Mouse (Mus musculus) right cerebral cortex, adult 2 months (tissue): ENCODE results near the gene Safb.
"Not testable (repeated sequence)": the region's sequence is repeated elsewhere in the genome, so short reads cannot be mapped to it uniquely, and the experiment has no call there.

ENCODE experiments used
- DNase-seq, 2 experiments: peaks; one replicate each; pipeline ENCODE4 v3.0.0; 2021 to 2022; ENCODE audit warnings: low spot score in 2 of 2

Safb gene

GRCm38 (mm10) chr17:56609452-56610171 lies 25.0 kb downstream of the Safb start, which contains the start of gene 2410015M20Rik:
Gene 2410015M20Rik (minus strand): TSS chr17:56609771.
- peak; percentile 98 to 99 for DNase-seq

GRCm38 (mm10) chr17:56611323-56611722 lies 26.7 kb downstream of the Safb start:
- no peak for DNase-seq

DNA sequence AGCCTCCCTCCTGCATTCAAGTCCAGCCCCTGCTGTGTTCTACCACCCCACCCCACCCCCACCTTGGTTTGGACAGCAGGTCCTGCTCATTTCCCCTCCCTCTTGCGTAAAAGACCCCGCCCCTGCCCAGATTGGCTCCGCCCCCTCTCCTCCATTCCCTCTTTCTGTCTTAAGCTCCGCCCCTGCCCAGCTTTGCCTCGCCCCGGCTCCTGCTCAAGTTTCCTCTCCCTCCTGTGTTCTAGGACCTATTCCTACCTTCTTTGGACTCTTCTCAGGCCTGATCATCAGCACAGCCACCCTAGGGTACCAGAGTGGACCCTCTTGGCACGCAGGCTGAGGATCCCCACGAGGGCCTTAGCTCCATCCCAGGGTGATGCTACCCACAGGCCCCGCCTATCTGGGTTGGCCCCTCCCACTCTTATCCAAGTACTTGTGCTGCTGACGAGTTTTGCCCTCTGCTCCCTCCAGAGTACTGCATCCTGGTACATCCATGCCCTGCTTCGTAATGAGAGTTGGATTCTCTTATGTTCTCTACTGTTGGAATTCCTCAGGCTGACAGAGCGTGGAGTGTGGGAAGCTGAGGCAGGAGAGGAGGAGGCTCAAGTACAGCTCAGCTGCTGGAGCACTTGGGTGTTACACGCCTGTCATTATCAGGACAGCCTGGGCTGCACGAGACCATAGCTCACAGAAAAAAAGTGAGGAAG lies 27.4 kb downstream of the Safb start:
- no peak for DNase-seq

DNA sequence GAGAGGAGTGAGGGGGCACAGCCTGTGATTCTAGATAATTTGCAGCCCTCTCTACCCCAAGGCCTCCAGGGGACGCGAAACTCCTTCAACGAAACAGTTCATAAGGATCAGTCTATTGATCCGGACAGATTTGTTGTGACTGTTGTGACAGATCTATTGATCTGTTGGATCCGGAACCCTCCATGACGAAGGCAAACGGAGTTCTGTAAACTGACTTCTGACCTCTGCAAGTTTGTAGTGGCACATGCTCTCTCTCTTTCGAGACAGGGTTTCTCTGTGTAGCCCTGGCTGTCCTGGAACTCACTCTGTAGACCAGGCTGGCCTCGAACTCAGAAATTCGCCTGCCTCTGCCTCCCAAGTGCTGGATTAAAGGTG lies 27.9 kb downstream of the Safb start:
- DNase-seq, result not testable (repeated sequence)

- peak; percentile 98 for DNase-seq
Observed at GRCm38 (mm10) chr17:56613236-56613844, 28.7 kb downstream of the Safb start, which contains the start of gene Rpl36. Gene Rpl36 (plus strand): TSS chr17:56613416.

GRCm38 (mm10) chr17:56613893-56614292 lies 29.3 kb downstream of the Safb start:
- DNase-seq, result not testable (repeated sequence)

DNA sequence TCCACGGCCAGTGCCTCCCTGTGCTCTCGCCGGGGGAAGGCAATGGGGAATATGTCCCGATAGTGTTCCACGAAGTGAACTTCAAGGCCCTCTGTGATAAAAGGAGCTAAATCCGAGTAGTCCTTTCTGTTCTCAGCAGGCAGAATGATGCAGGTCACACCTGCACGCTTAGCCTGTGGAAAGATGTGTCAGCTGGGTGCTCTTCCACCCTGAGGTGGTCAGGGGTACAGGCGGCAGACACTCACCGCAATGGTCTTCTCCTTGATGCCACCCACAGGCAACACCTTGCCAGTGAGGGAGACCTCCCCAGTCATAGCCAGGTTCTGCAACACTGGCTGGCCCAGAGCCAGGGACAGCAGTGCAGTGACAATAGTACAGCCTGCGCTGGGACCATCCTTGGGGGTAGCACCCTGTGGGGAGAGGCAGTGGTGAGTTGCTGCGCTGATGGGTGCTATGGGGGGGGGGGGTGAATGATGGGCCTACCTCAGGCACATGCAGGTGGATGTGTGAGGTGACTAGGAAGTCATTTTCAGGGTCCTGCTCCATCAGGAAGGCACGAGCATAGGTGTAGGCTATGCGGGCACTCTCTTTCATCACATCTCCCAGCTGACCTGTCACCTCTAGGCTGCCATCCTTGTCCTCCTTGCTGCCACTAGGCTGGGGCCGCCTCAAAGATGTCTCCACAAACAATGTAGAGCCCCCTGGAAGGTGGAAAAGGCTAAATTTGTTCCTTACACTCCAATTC lies 29.9 kb downstream of the Safb start:
- DNase-seq, result no peak

DNA sequence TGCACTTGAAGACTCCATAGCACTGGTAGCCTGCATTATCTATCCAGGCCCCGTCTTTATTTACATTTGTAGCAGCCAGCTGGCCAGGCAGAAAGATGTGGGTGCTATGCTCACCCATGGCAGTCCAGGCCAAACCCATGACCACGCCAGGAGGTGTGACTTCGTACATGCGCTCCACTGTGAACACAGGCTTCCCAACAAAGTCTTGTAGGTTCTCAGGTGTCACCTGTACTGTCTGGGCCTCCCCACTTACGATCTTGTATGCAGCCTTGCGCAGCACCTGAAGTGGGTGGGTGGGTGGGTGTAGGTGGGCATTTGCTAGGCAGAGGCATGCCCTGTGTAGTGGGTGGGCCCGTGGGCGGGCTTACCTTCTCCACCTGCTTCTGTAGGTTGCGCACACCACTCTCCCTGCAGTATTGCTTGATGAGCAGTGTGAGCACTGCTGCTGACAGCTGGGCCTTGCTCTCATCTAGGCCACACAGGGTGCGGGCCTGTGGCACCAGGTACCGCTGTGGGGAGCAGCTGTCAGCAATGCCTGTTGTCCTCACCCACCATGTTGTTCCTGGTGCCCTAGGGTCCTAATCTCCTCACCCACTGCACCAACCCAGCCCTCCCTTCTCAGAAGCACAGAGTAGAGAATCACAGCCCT lies 30.6 kb downstream of the Safb start:
- no peak for DNase-seq

- no peak for DNase-seq
Observed at GRCm38 (mm10) chr17:56615792-56616191, 31.2 kb downstream of the Safb start.

GRCm38 (mm10) chr17:56616725-56617124 lies 32.1 kb downstream of the Safb start:
- no peak for DNase-seq

- no peak for DNase-seq
Observed at GRCm38 (mm10) chr17:56617628-56618027, 33.0 kb downstream of the Safb start.

DNA sequence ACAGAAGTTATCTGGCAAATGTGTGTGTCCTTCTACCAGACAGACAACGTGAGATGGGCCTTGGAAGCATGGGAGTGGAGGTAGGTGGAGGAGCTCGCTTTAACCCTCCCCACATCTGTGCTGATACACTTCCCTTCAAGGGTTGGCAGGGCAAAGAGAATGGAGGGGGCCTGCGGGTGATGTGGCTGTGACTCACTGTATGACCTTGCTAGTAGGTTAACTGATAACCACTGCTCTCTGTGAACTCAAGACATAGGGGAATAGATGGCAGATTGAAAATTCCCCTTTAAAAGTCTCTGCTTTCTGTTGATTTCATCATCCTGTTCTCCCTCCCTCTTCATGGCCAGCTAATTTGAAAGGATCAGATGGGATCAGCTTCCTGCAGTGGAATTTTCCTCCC lies 40.9 kb downstream of the Safb start:
- no peak for DNase-seq

DNA sequence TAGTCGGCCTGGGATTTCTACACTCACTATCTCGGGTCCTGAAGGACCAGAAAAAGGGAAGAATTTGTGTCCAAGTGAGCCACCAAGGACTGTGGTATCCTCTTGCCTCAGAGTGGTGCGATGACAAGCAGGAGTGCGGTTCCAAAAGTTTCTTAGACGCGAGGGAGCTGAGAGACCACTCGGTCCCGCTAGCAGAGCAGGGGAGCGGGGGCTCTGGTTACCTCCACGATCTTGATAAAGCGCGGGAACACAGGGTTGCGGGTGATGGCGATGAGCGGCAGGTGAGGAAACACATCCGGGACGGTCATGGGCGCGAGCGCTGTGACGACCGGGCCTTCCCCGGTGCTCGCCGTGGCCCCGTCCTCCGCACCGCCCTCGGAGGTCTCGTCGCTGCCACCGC lies 41.6 kb downstream of the Safb start:
- no peak for DNase-seq

DNA sequence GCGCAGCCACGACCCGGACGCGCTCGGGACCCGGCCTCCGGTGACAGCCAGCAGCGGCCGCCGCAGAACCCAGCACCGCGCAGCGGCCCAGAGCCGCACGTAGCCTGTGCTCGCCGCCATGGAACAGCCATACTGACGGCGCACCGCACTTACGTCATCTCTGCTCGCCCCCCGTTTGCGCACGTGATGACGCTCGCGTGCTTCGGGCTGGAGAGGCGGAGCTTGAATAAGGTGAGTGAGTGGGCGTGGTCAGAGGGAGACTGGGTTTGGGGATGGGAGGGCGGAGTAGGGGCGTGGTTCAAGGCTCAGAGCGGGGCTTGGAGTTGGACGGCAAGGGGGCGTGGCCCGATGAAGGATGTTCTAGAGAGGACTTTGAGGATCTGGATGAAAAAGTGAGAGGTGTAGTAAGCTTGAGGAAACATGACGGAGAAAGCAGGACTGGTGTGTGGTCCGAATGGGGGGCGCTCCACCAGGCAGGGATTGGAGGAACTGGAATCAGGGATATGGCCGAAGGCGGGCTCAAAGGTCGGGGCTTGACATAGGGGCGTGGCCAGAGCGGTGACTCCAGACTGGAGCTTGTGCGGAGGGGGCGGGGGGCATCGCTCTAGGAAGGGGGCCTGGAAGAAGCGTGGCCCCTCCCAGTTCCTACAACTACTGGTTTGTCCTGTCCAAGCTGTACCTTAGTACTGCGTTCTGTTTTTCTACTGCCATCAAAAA lies 42.3 kb downstream of the Safb start, which contains the start of gene Lonp1:
TSS of gene Lonp1 (minus strand) at position 134 of the 717 bp plus-strand sequence.
- DNase-seq, result peak; percentile 97 to 98

- DNase-seq, result no peak
Observed at GRCm38 (mm10) chr17:56627530-56628277, 43.1 kb downstream of the Safb start, which contains the start of gene Catsperd. Gene Catsperd (plus strand): TSS chr17:56628143.

- not testable (repeated sequence) for DNase-seq
Observed at GRCm38 (mm10) chr17:56629800-56630781, 45.5 kb downstream of the Safb start.

- no peak for DNase-seq
Observed at GRCm38 (mm10) chr17:56631807-56632206, 47.2 kb downstream of the Safb start.

DNA sequence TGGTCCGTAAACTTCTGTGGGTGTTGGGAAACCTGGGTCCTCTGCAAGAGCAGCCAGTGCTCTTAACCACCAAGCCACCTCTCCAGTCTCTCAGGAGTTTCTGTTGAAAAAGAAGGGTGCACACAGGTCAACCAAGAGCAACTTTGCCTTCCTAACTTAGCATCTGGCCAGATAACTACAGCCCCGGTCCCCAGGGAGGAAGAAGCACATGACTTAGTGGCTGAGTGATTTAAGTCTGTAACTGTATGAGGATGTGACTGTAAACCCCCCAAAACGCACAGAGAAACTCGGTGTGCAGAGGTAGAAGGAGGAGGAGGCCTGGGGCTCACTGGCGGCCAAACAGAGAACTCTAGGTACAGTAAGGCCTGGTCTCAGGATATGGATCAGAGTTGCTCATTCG lies 49.4 kb downstream of the Safb start:
- DNase-seq, result no peak

- DNase-seq, result no peak
Observed at GRCm38 (mm10) chr17:56643237-56643636, 58.6 kb downstream of the Safb start.
